Comparison of ENCODE assay signal across 32 mouse cellular contexts in genomic region chr17:72648607-72649217, GRCm38 (mm10). TPM values are rescaled to one million over a fixed set of nuclear protein-coding genes. Genes with fewer than 3 reads are reported as not detected.
DNase-seq lines count a peak whose midpoint lies in the region; ATAC-seq and TF ChIP-seq lines count a peak whose summit lies in the region.
"Had no signal": no experiment of that assay in that cellular context is flagged by ENCODE, and none has a peak within 500 bp of the region (broad histone marks: within the 10 kb centered on the region; RNA-seq: fewer than 3 reads in every experiment).

No protein-coding gene starts in this region.

- H3K4me3 ChIP-seq in embryonic facial prominence, embryonic 14.5 days (ENCODE audit: low read depth, low read length), result no peak overlapping the region
- no peak overlapping the region for H3K4me3 ChIP-seq in embryonic facial prominence, embryonic 10.5 days
- H3K4me3 ChIP-seq in lung, postnatal 0 days (ENCODE audit: low read depth, low read length), result no peak overlapping the region
- no peak overlapping the region for H3K4me3 ChIP-seq in lung, adult 2 months (replicated peaks; ENCODE audit: extremely low read depth, low read depth, low read length)
- H3K4me3 ChIP-seq in gastrocnemius, adult 2 months, result no peak overlapping the region
- H3K4me3 ChIP-seq: hindbrain, embryonic 13.5 days; limb, embryonic 10.5 days; limb, embryonic 15.5 days; liver, embryonic 13.5 days; megakaryocyte, embryonic 14.5 days; midbrain, embryonic 12.5 days had no signal

- peaks cover 3% of the 10 kb centered on the region; the same call in 1 of the 2 replicates for H3K4me1 ChIP-seq in embryonic facial prominence, embryonic 14.5 days (ENCODE audit: control insufficient read depth, insufficient read depth, low read length)
- no peaks in the 10 kb centered on the region for H3K4me1 ChIP-seq in embryonic facial prominence, embryonic 10.5 days
- H3K4me1 ChIP-seq in lung, postnatal 0 days (ENCODE audit: insufficient read depth, low read depth, low read length), result no peaks in the 10 kb centered on the region
- H3K4me1 ChIP-seq in lung, adult 2 months (ENCODE audit: control insufficient read depth, insufficient read depth, low read length), result no peaks in the 10 kb centered on the region
- H3K4me1 ChIP-seq: hindbrain, embryonic 13.5 days; limb, embryonic 10.5 days; limb, embryonic 15.5 days; liver, embryonic 13.5 days; megakaryocyte, embryonic 14.5 days; midbrain, embryonic 12.5 days had no signal

- H3K4me2 ChIP-seq in embryonic facial prominence, embryonic 14.5 days (ENCODE audit: low read depth, low read length), result no peak overlapping the region
- no peak overlapping the region for H3K4me2 ChIP-seq in lung, postnatal 0 days (replicated peaks; ENCODE audit: low read depth, low read length)
- H3K4me2 ChIP-seq: heart, embryonic 11.5 days; hindbrain, embryonic 13.5 days; limb, embryonic 15.5 days; liver, embryonic 13.5 days; midbrain, embryonic 12.5 days had no signal

- DNase-seq in embryonic facial prominence, embryonic 14.5 days (ENCODE audit: low spot score), result peak; percentile 70
- no peak for DNase-seq in embryonic facial prominence, embryonic 10.5 days (ENCODE audit: low spot score)
- DNase-seq in lung, postnatal 0 days (ENCODE audit: low spot score), result peak; percentile 55
- DNase-seq in lung, adult 2 months, result no peak
- peak; percentile 21 for DNase-seq in lung, postnatal 25 days (ENCODE audit: low spot score)
- no peak for DNase-seq in layer of hippocampus, adult 11-12 months (ENCODE audit: low spot score)
- DNase-seq in gastrocnemius, adult 2 months, result no peak
- DNase-seq: adrenal gland, adult 2 months; adrenal gland, postnatal 36 days; cerebellum, adult 2 months; cerebellum, postnatal 14 days; gastrocnemius, postnatal 25 days; heart, adult 18-20 months; heart, postnatal 4 days; kidney, adult 8-10 months; kidney, postnatal 4 days; layer of hippocampus, adult 9-11 months; liver, embryonic 13.5 days; right cerebral cortex, postnatal 4 days; thymus, postnatal 14 days had no signal

- H3K27ac ChIP-seq in embryonic facial prominence, embryonic 14.5 days (replicated peaks; ENCODE audit: low read depth, low read length), result no peak overlapping the region
- H3K27ac ChIP-seq in embryonic facial prominence, embryonic 10.5 days (replicated peaks), result no peak overlapping the region
- H3K27ac ChIP-seq in lung, postnatal 0 days (ENCODE audit: low read length), result no peak overlapping the region
- no peak overlapping the region for H3K27ac ChIP-seq in gastrocnemius, adult 2 months
- H3K27ac ChIP-seq: hindbrain, embryonic 13.5 days; kidney, postnatal 0 days; limb, embryonic 10.5 days; limb, embryonic 15.5 days; liver, embryonic 13.5 days; midbrain, embryonic 12.5 days had no signal

- 43% methylated on average over 6 of the region's 6 CpGs for WGBS in embryonic facial prominence, embryonic 14.5 days
- 76% methylated on average over 6 of the region's 6 CpGs for WGBS in embryonic facial prominence, embryonic 10.5 days
- 15% methylated on average over 6 of the region's 6 CpGs for WGBS in lung, postnatal 0 days
- WGBS in lung, adult 2 months, result 30% methylated on average over 6 of the region's 6 CpGs

- no peaks in the 10 kb centered on the region for H3K27me3 ChIP-seq in embryonic facial prominence, embryonic 14.5 days (replicated peaks; ENCODE audit: control insufficient read depth, insufficient read depth, low read length)
- no peaks in the 10 kb centered on the region for H3K27me3 ChIP-seq in embryonic facial prominence, embryonic 10.5 days (replicated peaks; ENCODE audit: low read depth, poor library complexity, severe bottlenecking)
- H3K27me3 ChIP-seq in lung, postnatal 0 days (replicated peaks; ENCODE audit: insufficient read depth, low read length), result no peaks in the 10 kb centered on the region
- H3K27me3 ChIP-seq: hindbrain, embryonic 13.5 days; limb, embryonic 15.5 days; liver, embryonic 13.5 days; megakaryocyte, embryonic 14.5 days; midbrain, embryonic 12.5 days had no signal

- H3K36me3 ChIP-seq in embryonic facial prominence, embryonic 14.5 days (ENCODE audit: control insufficient read depth, insufficient read depth, low read length), result no peaks in the 10 kb centered on the region
- H3K36me3 ChIP-seq in embryonic facial prominence, embryonic 10.5 days (replicated peaks), result no peaks in the 10 kb centered on the region
- H3K36me3 ChIP-seq in lung, postnatal 0 days (ENCODE audit: insufficient read depth, low read length), result no peaks in the 10 kb centered on the region
- H3K36me3 ChIP-seq: hindbrain, embryonic 13.5 days; limb, embryonic 10.5 days; limb, embryonic 15.5 days; liver, embryonic 13.5 days; midbrain, embryonic 12.5 days had no signal

- intact Hi-C loops in gastrocnemius, adult 2 months (cut with DNase I), result no loop called here

- no peak for TF ChIP-seq EP300 in lung, postnatal 0 days (IDR thresholded peaks at IDR 0.05)

- 0 out of 2 replicates have a peak, but pooled peaks have one; percentile 26 for ATAC-seq in embryonic facial prominence, embryonic 14.5 days (ENCODE audit: low read depth)
- peak; percentile 32; the same call in 1 of the 2 replicates for ATAC-seq in lung, postnatal 0 days
- ATAC-seq in monocyte, adult 5-6 weeks (replicated peaks; ENCODE audit: insufficient number of reproducible peaks, low FRiP score, low TSS enrichment, poor library complexity, severe bottlenecking), result no peak
- ATAC-seq: activated CD4-positive, CD25-positive, alpha-beta regulatory T cell, adult 4 months; CD4-positive, CD25-positive, alpha-beta regulatory T cell, adult 4 months; forebrain, embryonic 14.5 days; intestine, embryonic 16.5 days had no signal

- no peak for TF ChIP-seq CTCF in lung, postnatal 0 days (IDR thresholded peaks at IDR 0.05)
- no peak for TF ChIP-seq CTCF in lung, adult 2 months (IDR thresholded peaks at IDR 0.05; ENCODE audit: insufficient read depth, low read length)
- TF ChIP-seq CTCF in gastrocnemius, adult 2 months (IDR thresholded peaks at IDR 0.05), result no peak

- H3K9ac ChIP-seq in embryonic facial prominence, embryonic 14.5 days (ENCODE audit: low read depth, low read length), result no peak overlapping the region
- H3K9ac ChIP-seq in lung, postnatal 0 days (replicated peaks; ENCODE audit: low read depth), result no peak overlapping the region
- H3K9ac ChIP-seq: hindbrain, embryonic 13.5 days; limb, embryonic 15.5 days; liver, embryonic 13.5 days; midbrain, embryonic 12.5 days had no signal

- TF ChIP-seq POLR2A in lung, adult 2 months (IDR thresholded peaks at IDR 0.05; ENCODE audit: borderline replicate concordance, extremely low read depth, low read depth, low read length), result no peak

- H3K9me3 ChIP-seq in embryonic facial prominence, embryonic 14.5 days (ENCODE audit: control insufficient read depth, low read length), result no peaks in the 10 kb centered on the region
- H3K9me3 ChIP-seq in embryonic facial prominence, embryonic 10.5 days, result no peaks in the 10 kb centered on the region
- H3K9me3 ChIP-seq in lung, postnatal 0 days (ENCODE audit: low read length), result no peaks in the 10 kb centered on the region
- H3K9me3 ChIP-seq: hindbrain, embryonic 13.5 days; limb, embryonic 10.5 days; limb, embryonic 15.5 days; midbrain, embryonic 12.5 days had no signal

RNA-seq across cellular contexts. Expression of gene Alk, which starts 44.3 kb away (rescaled TPM):
- 0.56 and 0.64 TPM in 2 replicates for polyA plus RNA-seq in embryonic facial prominence, embryonic 14.5 days (2014; fragmentation: Nextera tagmentation; extraction: Ambion mirVana)
- 0.23 and 0.40 TPM in 2 replicates for polyA plus RNA-seq in embryonic facial prominence, embryonic 10.5 days (2016; fragmentation: Nextera tagmentation; extraction: Ambion mirVana)
- polyA plus RNA-seq in lung, postnatal 0 days (2015; fragmentation: Nextera tagmentation; extraction: Ambion mirVana), result not detected in 2 replicates
- polyA plus RNA-seq in lung, adult 2 months (2012; rRNA removed), result 0.03 TPM in 1 of 2 replicates, not detected in the other
- not detected for total RNA-seq in gastrocnemius, adult 2 months (2021)
- not detected in 3 replicates for total RNA-seq in monocyte, adult 5-6 weeks (2017)
- total RNA-seq: adrenal gland, postnatal 36 days; heart, adult 18-20 months had no signal

Comparison
In these comparisons a context has a peak if more than half of its experiments do, and no peak if none do; other contexts are left out.
1. DNase-seq: peak in embryonic facial prominence, embryonic 14.5 days (single experiment), lung, postnatal 0 days (single experiment) and lung, postnatal 25 days (single experiment); none in embryonic facial prominence, embryonic 10.5 days (single experiment), lung, adult 2 months (single experiment), layer of hippocampus, adult 11-12 months (single experiment) and gastrocnemius, adult 2 months (single experiment).